In the genomic region with DNA sequence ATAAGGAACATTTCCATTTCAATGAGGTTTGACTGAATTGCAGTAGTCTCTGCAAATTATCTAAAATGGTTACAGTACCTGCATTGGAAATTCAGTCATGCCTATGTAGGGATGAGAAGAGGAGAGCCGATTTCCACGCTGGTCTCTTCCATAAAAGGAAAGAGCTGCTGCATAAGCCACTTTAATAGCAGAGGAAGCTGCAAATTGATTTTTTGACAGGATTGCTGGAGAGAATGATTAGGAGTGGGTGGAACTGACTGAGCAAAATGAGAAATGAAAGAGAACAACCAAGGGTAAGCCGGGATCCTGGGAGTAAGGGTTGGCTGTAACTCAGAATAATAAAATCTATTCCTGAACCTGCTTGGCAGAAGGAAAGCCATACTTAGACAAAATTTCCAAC, we compare ENCODE assay signal across 20 mouse cellular contexts.
A peak's percentile ranks its signal among the peaks of the same experiment; 100 is the strongest.
DNase-seq lines count a peak whose midpoint lies in the region; ATAC-seq lines count a peak whose summit lies in the region.
"Had no signal": no experiment of that assay in that cellular context is flagged by ENCODE, and none has a peak within 500 bp of the region (broad histone marks: within the 10 kb centered on the region; RNA-seq: fewer than 3 reads in every experiment).

No protein-coding gene starts in this region.

- H3K27ac ChIP-seq in hindbrain, embryonic 12.5 days = 0 out of 2 replicates have a peak overlapping the region, but pooled peaks have one; percentile 23
- no peak overlapping the region for H3K27ac ChIP-seq in hindbrain, embryonic 10.5 days
- H3K27ac ChIP-seq in neural tube, embryonic 13.5 days (replicated peaks) = 0 out of 2 replicates have a peak overlapping the region, but pooled peaks have one; percentile 38
- peak overlapping the region; percentile 68 for H3K27ac ChIP-seq in hindbrain, embryonic 14.5 days
- H3K27ac ChIP-seq in neural tube, embryonic 14.5 days (ENCODE audit: low read depth, low read length) = peak overlapping the region; percentile 30; the same call in 1 of the 2 replicates
- H3K27ac ChIP-seq: embryonic facial prominence, embryonic 13.5 days; heart, adult 2 months; left cerebral cortex, adult 2 months; liver, embryonic 12.5 days; neural tube, embryonic 12.5 days; stomach, embryonic 15.5 days had no signal

- no peak overlapping the region for H3K4me3 ChIP-seq in hindbrain, embryonic 12.5 days
- no peak overlapping the region for H3K4me3 ChIP-seq in hindbrain, embryonic 10.5 days
- no peak overlapping the region for H3K4me3 ChIP-seq in neural tube, embryonic 13.5 days
- H3K4me3 ChIP-seq in hindbrain, embryonic 14.5 days (replicated peaks; ENCODE audit: low read length) = no peak overlapping the region
- H3K4me3 ChIP-seq in neural tube, embryonic 14.5 days (ENCODE audit: low read depth, low read length) = no peak overlapping the region
- H3K4me3 ChIP-seq: embryonic facial prominence, embryonic 13.5 days; heart, adult 2 months; left cerebral cortex, adult 2 months; liver, embryonic 12.5 days; neural tube, embryonic 12.5 days; stomach, embryonic 15.5 days had no signal

- no peaks in the 10 kb centered on the region for H3K27me3 ChIP-seq in hindbrain, embryonic 12.5 days
- H3K27me3 ChIP-seq in hindbrain, embryonic 10.5 days (ENCODE audit: insufficient read depth, poor library complexity, severe bottlenecking) = no peaks in the 10 kb centered on the region
- H3K27me3 ChIP-seq in neural tube, embryonic 13.5 days = no peaks in the 10 kb centered on the region
- no peaks in the 10 kb centered on the region for H3K27me3 ChIP-seq in hindbrain, embryonic 14.5 days (ENCODE audit: control insufficient read depth, insufficient read depth, low read length)
- no peaks in the 10 kb centered on the region for H3K27me3 ChIP-seq in neural tube, embryonic 14.5 days (ENCODE audit: control insufficient read depth, insufficient read depth, low read length)
- H3K27me3 ChIP-seq: embryonic facial prominence, embryonic 13.5 days; liver, embryonic 12.5 days; neural tube, embryonic 12.5 days; stomach, embryonic 15.5 days had no signal

- ATAC-seq in hindbrain, embryonic 12.5 days (ENCODE audit: low FRiP score) = peak; percentile 23; the same call in 1 of the 2 replicates
- ATAC-seq in neural tube, embryonic 13.5 days (ENCODE audit: low read depth) = peak; percentile 50; the same call in 1 of the 2 replicates
- ATAC-seq in hindbrain, embryonic 14.5 days (ENCODE audit: low FRiP score) = peak; percentile 56; the same call in 1 of the 2 replicates
- ATAC-seq in neural tube, embryonic 14.5 days (ENCODE audit: low read depth) = peak; percentile 39; the same call in 1 of the 2 replicates
- ATAC-seq: liver, embryonic 12.5 days had no signal

- no peaks in the 10 kb centered on the region for H3K36me3 ChIP-seq in hindbrain, embryonic 12.5 days
- no peaks in the 10 kb centered on the region for H3K36me3 ChIP-seq in hindbrain, embryonic 10.5 days
- H3K36me3 ChIP-seq in neural tube, embryonic 13.5 days = no peaks in the 10 kb centered on the region
- H3K36me3 ChIP-seq in hindbrain, embryonic 14.5 days (replicated peaks; ENCODE audit: control insufficient read depth, insufficient read depth) = no peaks in the 10 kb centered on the region
- H3K36me3 ChIP-seq in neural tube, embryonic 14.5 days (ENCODE audit: control insufficient read depth, insufficient read depth, low read length) = no peaks in the 10 kb centered on the region
- H3K36me3 ChIP-seq: embryonic facial prominence, embryonic 13.5 days; liver, embryonic 12.5 days; neural tube, embryonic 12.5 days; stomach, embryonic 15.5 days had no signal

- no peak for DNase-seq in hindbrain, embryonic 10.5 days (ENCODE audit: low spot score)
- DNase-seq in neural tube, embryonic 10.5 days (ENCODE audit: extremely low spot score, low spot score) = no peak
- DNase-seq in hindbrain, embryonic 14.5 days (ENCODE audit: low spot score) = no peak
- no peak for DNase-seq in retina, postnatal 1 day
- no peak for DNase-seq in gastrocnemius, postnatal 4 days (ENCODE audit: low spot score in 2 of 2)
- DNase-seq: adrenal gland, adult 2 months; cerebellum, adult 9-10 months; heart, adult 2 months; kidney, adult 2 months; kidney, postnatal 36 days; lung, embryonic 14.5 days; lung, postnatal 4 days had no signal

- WGBS in hindbrain, embryonic 12.5 days = 64% methylated on average over 3 of the region's 3 CpGs
- 81% methylated on average over 3 of the region's 3 CpGs for WGBS in hindbrain, embryonic 10.5 days
- 64% methylated on average over 3 of the region's 3 CpGs for WGBS in neural tube, embryonic 13.5 days
- WGBS in hindbrain, embryonic 14.5 days = 49% methylated on average over 3 of the region's 3 CpGs
- 69% methylated on average over 3 of the region's 3 CpGs for WGBS in neural tube, embryonic 14.5 days

- H3K4me2 ChIP-seq in hindbrain, embryonic 12.5 days (replicated peaks) = no peak overlapping the region
- no peak overlapping the region for H3K4me2 ChIP-seq in neural tube, embryonic 13.5 days
- H3K4me2 ChIP-seq in hindbrain, embryonic 14.5 days (replicated peaks) = no peak overlapping the region
- H3K4me2 ChIP-seq in neural tube, embryonic 14.5 days (ENCODE audit: low read depth, low read length) = no peak overlapping the region
- H3K4me2 ChIP-seq: embryonic facial prominence, embryonic 13.5 days; liver, embryonic 12.5 days; lung, embryonic 14.5 days; neural tube, embryonic 12.5 days; stomach, embryonic 15.5 days had no signal

- no peaks in the 10 kb centered on the region for H3K9me3 ChIP-seq in hindbrain, embryonic 12.5 days (replicated peaks)
- H3K9me3 ChIP-seq in hindbrain, embryonic 10.5 days = no peaks in the 10 kb centered on the region
- H3K9me3 ChIP-seq in neural tube, embryonic 13.5 days = no peaks in the 10 kb centered on the region
- H3K9me3 ChIP-seq in hindbrain, embryonic 14.5 days (ENCODE audit: control insufficient read depth, low read length) = no peaks in the 10 kb centered on the region
- no peaks in the 10 kb centered on the region for H3K9me3 ChIP-seq in neural tube, embryonic 14.5 days (ENCODE audit: control insufficient read depth, low read length)
- H3K9me3 ChIP-seq: embryonic facial prominence, embryonic 13.5 days; liver, embryonic 12.5 days; neural tube, embryonic 12.5 days; stomach, embryonic 15.5 days had no signal

- H3K9ac ChIP-seq in hindbrain, embryonic 12.5 days = no peak overlapping the region
- no peak overlapping the region for H3K9ac ChIP-seq in neural tube, embryonic 13.5 days
- H3K9ac ChIP-seq in hindbrain, embryonic 14.5 days = no peak overlapping the region
- no peak overlapping the region for H3K9ac ChIP-seq in neural tube, embryonic 14.5 days (replicated peaks; ENCODE audit: low read depth, low read length)
- H3K9ac ChIP-seq: embryonic facial prominence, embryonic 13.5 days; liver, embryonic 12.5 days; lung, embryonic 14.5 days; neural tube, embryonic 12.5 days; stomach, embryonic 15.5 days had no signal

- 0 out of 2 replicates have a peak, but pooled peaks cover 2% of the 10 kb centered on the region for H3K4me1 ChIP-seq in hindbrain, embryonic 12.5 days
- H3K4me1 ChIP-seq in hindbrain, embryonic 10.5 days (replicated peaks) = no peaks in the 10 kb centered on the region
- peaks cover 5% of the 10 kb centered on the region; the same call in 1 of the 2 replicates for H3K4me1 ChIP-seq in neural tube, embryonic 13.5 days (replicated peaks)
- H3K4me1 ChIP-seq in hindbrain, embryonic 14.5 days (replicated peaks; ENCODE audit: control insufficient read depth, insufficient read depth, low read length) = 0 out of 2 replicates have a peak, but pooled peaks cover 5% of the 10 kb centered on the region
- H3K4me1 ChIP-seq in neural tube, embryonic 14.5 days (ENCODE audit: control insufficient read depth, insufficient read depth, low read length) = no peaks in the 10 kb centered on the region
- H3K4me1 ChIP-seq: liver, embryonic 12.5 days; neural tube, embryonic 12.5 days; stomach, embryonic 15.5 days had no signal
